Mouse (Mus musculus) urinary bladder, postnatal 10 days (tissue): ENCODE results near the gene Nup210.
"Not testable (repeated sequence)": the region's sequence is repeated elsewhere in the genome, so short reads cannot be mapped to it uniquely, and the experiment has no call there.

Experiments
- DNase-seq: peaks from one replicate; pipeline ENCODE4 v3.0.0; 2022; ENCODE audit warnings: low spot score

Nup210 gene

GRCm38 (mm10) chr6:91104765-91105399, 11.7 kb downstream of the Nup210 start:
- no peak for DNase-seq

- not testable (repeated sequence) for DNase-seq
These were observed 13.2 kb downstream of the Nup210 start for GRCm38 (mm10) chr6:91103421-91103820.

- no peak for DNase-seq
These were observed 16.0 kb downstream of the Nup210 start for GRCm38 (mm10) chr6:91100621-91101020.

GRCm38 (mm10) chr6:91097879-91098278, 18.8 kb downstream of the Nup210 start:
- DNase-seq: no peak

- no peak for DNase-seq
These were observed 21.5 kb downstream of the Nup210 start for GRCm38 (mm10) chr6:91095072-91095601.

GRCm38 (mm10) chr6:91092216-91092899, 24.3 kb downstream of the Nup210 start:
- DNase-seq: no peak

- DNase-seq: no peak
These were observed 31.3 kb downstream of the Nup210 start for GRCm38 (mm10) chr6:91085114-91085892.

- no peak for DNase-seq
These were observed 36.6 kb downstream of the Nup210 start for GRCm38 (mm10) chr6:91080033-91080432.

- no peak for DNase-seq
These were observed 40.4 kb downstream of the Nup210 start for GRCm38 (mm10) chr6:91076249-91076648.

GRCm38 (mm10) chr6:91068511-91068910, 48.1 kb downstream of the Nup210 start:
- DNase-seq: no peak

GRCm38 (mm10) chr6:91067048-91067447, 49.6 kb downstream of the Nup210 start:
- DNase-seq: no peak

GRCm38 (mm10) chr6:91061296-91061695, 55.3 kb downstream of the Nup210 start:
- DNase-seq: no peak

GRCm38 (mm10) chr6:91059711-91060110, 56.9 kb downstream of the Nup210 start:
- DNase-seq: no peak

- DNase-seq: no peak
These were observed 58.6 kb downstream of the Nup210 start for GRCm38 (mm10) chr6:91057989-91058388.

- DNase-seq: no peak
These were observed 60.3 kb downstream of the Nup210 start for GRCm38 (mm10) chr6:91056348-91056747.

GRCm38 (mm10) chr6:91052572-91052971, 64.1 kb downstream of the Nup210 start:
- DNase-seq: no peak

- no peak for DNase-seq
These were observed 68.6 kb downstream of the Nup210 start for GRCm38 (mm10) chr6:91048019-91048418.

GRCm38 (mm10) chr6:91047434-91047833, 69.2 kb downstream of the Nup210 start:
- no peak for DNase-seq

GRCm38 (mm10) chr6:91046184-91046583, 70.4 kb downstream of the Nup210 start:
- DNase-seq: no peak

GRCm38 (mm10) chr6:91044628-91045331, 71.8 kb downstream of the Nup210 start:
- no peak for DNase-seq

- DNase-seq: no peak
These were observed 75.3 kb downstream of the Nup210 start for GRCm38 (mm10) chr6:91041287-91041686.

- DNase-seq: no peak
These were observed 88.4 kb downstream of the Nup210 start for GRCm38 (mm10) chr6:91028256-91028655.
